Mouse (Mus musculus): ENCODE measurements around the gene Adssl1.

DNA sequence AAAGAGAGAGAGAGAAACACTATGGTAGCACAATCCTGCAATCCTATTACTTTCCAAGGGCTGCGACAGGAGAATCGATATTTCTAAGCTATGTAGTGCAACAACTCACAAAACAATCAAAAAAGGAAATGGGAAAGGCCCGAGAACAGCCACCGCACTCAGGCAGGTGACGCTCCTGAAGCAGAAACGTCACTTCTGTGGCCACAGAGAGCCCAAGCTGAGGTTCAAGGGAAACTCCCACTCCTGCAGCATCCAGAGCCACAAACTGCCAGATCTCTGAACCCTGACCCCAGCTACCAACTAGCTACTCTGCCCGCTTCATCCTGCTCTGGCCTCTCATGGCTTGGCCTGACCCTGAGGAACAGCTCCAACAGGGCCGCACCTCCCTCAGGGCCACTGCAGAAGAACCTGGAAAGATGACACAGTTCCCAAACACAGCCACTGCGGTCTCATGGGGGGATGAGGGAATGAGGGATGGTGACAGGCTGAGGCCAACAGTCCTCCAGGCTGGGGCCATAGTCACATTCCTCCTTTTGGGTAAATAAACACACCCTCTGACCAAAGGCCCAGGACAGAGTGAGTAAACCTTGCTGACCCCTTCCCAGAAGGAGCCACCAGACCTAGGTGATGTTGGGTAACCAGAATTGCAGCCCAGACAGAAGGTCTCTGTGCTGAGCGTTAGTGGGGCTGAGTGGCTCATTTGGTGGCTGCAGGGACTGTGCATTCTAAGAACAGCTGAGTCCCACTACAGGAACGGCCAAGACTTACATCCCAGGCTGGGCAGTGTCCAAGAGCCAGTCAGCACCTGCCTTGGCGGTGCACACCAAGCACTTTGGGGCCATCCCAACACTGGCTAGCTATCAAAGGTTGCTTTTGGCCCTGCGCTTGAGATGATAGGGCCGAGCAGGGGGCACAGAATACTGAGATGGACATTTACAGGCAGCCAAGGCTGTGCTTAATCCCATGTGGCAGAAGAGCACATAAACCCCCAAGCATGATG lies 32.4 kb upstream of the Adssl1 start:
- TF ChIP-seq EP300 (optimal IDR thresholded peaks at IDR 0.05), result no peak
- TF ChIP-seq CTCF (IDR thresholded peaks at IDR 0.05; ENCODE audit: low read depth), result no peak
